Comparison of ENCODE assay signal across 26 mouse cellular contexts in genomic region chr2:170729661-170730060, GRCm38 (mm10). TPM values are rescaled to one million over a fixed set of nuclear protein-coding genes. Genes with fewer than 3 reads are reported as not detected.
"Had no signal": no experiment of that assay in that cellular context is flagged by ENCODE, and none has a peak within 500 bp of the region (broad histone marks: within the 10 kb centered on the region; RNA-seq: fewer than 3 reads in every experiment).

No protein-coding gene starts in this region.

- H3K4me3 ChIP-seq: gastrocnemius, adult 2 months; heart, adult 2 months; heart, embryonic 12.5 days; hindbrain, embryonic 10.5 days; hindbrain, embryonic 12.5 days; intestine, embryonic 15.5 days; layer of hippocampus, adult 2 months; left cerebral cortex, adult 2 months; limb, embryonic 10.5 days; limb, embryonic 12.5 days; liver, embryonic 13.5 days had no signal

- DNase-seq: gastrocnemius, adult 2 months; gastrocnemius, postnatal 10 days; gastrocnemius, postnatal 25 days; heart, adult 2 months; heart, postnatal 10 days; heart, postnatal 4 days; kidney, adult 18-20 months; kidney, adult 8-10 months; kidney, postnatal 10 days; kidney, postnatal 25 days; liver; liver, embryonic 13.5 days had no signal

- H3K9me3 ChIP-seq: heart, embryonic 12.5 days; hindbrain, embryonic 10.5 days; hindbrain, embryonic 12.5 days; intestine, embryonic 15.5 days; limb, embryonic 10.5 days; limb, embryonic 12.5 days had no signal

- ATAC-seq: hindbrain, embryonic 16.5 days; inflammation-experienced regulatory T-cells, adult 6 months; intestine, embryonic 15.5 days; intestine, postnatal 0 days had no signal

- H3K27me3 ChIP-seq: heart, embryonic 12.5 days; hindbrain, embryonic 12.5 days had no signal

- H3K9ac ChIP-seq: heart, embryonic 12.5 days; hindbrain, embryonic 12.5 days; hindbrain, embryonic 14.5 days; intestine, embryonic 15.5 days; limb, embryonic 12.5 days; liver, embryonic 13.5 days had no signal

- H3K27ac ChIP-seq: gastrocnemius, adult 2 months; heart, adult 2 months; hindbrain, embryonic 10.5 days; hindbrain, embryonic 12.5 days; hindbrain, embryonic 14.5 days; intestine, embryonic 15.5 days; left cerebral cortex, adult 2 months; limb, embryonic 10.5 days; limb, embryonic 12.5 days; liver, embryonic 13.5 days had no signal

- H3K4me2 ChIP-seq: heart, embryonic 12.5 days; hindbrain, embryonic 12.5 days; hindbrain, embryonic 14.5 days; intestine, embryonic 15.5 days; limb, embryonic 12.5 days; liver, embryonic 11.5 days; liver, embryonic 13.5 days had no signal

- H3K36me3 ChIP-seq: heart, embryonic 12.5 days; hindbrain, embryonic 10.5 days; hindbrain, embryonic 12.5 days; intestine, embryonic 15.5 days; limb, embryonic 10.5 days; limb, embryonic 12.5 days; liver, embryonic 13.5 days had no signal

- H3K4me1 ChIP-seq: liver, embryonic 13.5 days had no signal

RNA-seq across cellular contexts. Expression of gene Dok5, which starts 1.9 kb away (rescaled TPM):
- total RNA-seq: granulocyte monocyte progenitor cell, adult 5-6 weeks had no signal
- polyA plus RNA-seq: inflammation-experienced regulatory T-cells, adult 6 months had no signal
